Mouse (Mus musculus): ENCODE measurements at regions not wholly inside any gene's neighbourhood (a gene's known extent, or its start where the extent isn't known, plus 50 kb on each side); places are given as distances from the start of the nearest gene placed in this dataset.

- Histone ChIP-seq H3K27me3 (ENCODE audit: control insufficient read depth, insufficient read depth, low read length) (no peaks in the 10 kb centered on the region), H3K4me3 (ENCODE audit: insufficient read depth, low read depth, low read length) (no peak overlapping the region), H3K4me1 (ENCODE audit: control insufficient read depth, insufficient read depth, low read length) (no peaks in the 10 kb centered on the region), H3K79me2 (ENCODE audit: control insufficient read depth, insufficient read depth, low read length) (no peaks in the 10 kb centered on the region), H3K27ac (replicated peaks; ENCODE audit: insufficient read depth, low read depth, low read length) (no peak overlapping the region), H3K36me3 (ENCODE audit: control insufficient read depth, insufficient read depth, low read length) (no peaks in the 10 kb centered on the region), H3K9ac (ENCODE audit: low read depth, low read length) (no peak overlapping the region)
- TF ChIP-seq CTCF (IDR thresholded peaks at IDR 0.05; ENCODE audit: low read depth, low read length): no peak
- no peak for TF ChIP-seq POLR2A (IDR thresholded peaks at IDR 0.05; ENCODE audit: extremely low read depth, insufficient read depth, low read length)
- DNase-seq (ENCODE audit: extremely low read depth, low read depth, low spot score): no peak
- WGBS: 53% methylated on average over 2 of the region's 2 CpGs
Observed at GRCm38 (mm10) chr10:34731249-34731648, 248.1 kb downstream of the Frk start.

- no peak for DNase-seq (ENCODE audit: extremely low read depth, low read depth, low spot score)
- Histone ChIP-seq H3K4me1 (ENCODE audit: control insufficient read depth, insufficient read depth, low read length) (no peaks in the 10 kb centered on the region), H3K27ac (replicated peaks; ENCODE audit: insufficient read depth, low read depth, low read length) (no peak overlapping the region), H3K9ac (ENCODE audit: low read depth, low read length) (no peak overlapping the region), H3K79me2 (ENCODE audit: control insufficient read depth, insufficient read depth, low read length) (no peaks in the 10 kb centered on the region), H3K4me3 (ENCODE audit: insufficient read depth, low read depth, low read length) (no peak overlapping the region), H3K27me3 (ENCODE audit: control insufficient read depth, insufficient read depth, low read length) (no peaks in the 10 kb centered on the region), H3K36me3 (ENCODE audit: control insufficient read depth, insufficient read depth, low read length) (no peaks in the 10 kb centered on the region)
- TF ChIP-seq CTCF (IDR thresholded peaks at IDR 0.05; ENCODE audit: low read depth, low read length) (no peak), POLR2A (IDR thresholded peaks at IDR 0.05; ENCODE audit: extremely low read depth, insufficient read depth, low read length) (no peak)
Observed at GRCm38 (mm10) chr10:34762426-34762825, 279.2 kb downstream of the Frk start.

- Histone ChIP-seq H3K79me2 (ENCODE audit: control insufficient read depth, insufficient read depth, low read length) (no peaks in the 10 kb centered on the region), H3K27ac (replicated peaks; ENCODE audit: insufficient read depth, low read depth, low read length) (no peak overlapping the region), H3K9ac (ENCODE audit: low read depth, low read length) (no peak overlapping the region), H3K36me3 (ENCODE audit: control insufficient read depth, insufficient read depth, low read length) (no peaks in the 10 kb centered on the region), H3K4me1 (ENCODE audit: control insufficient read depth, insufficient read depth, low read length) (no peaks in the 10 kb centered on the region), H3K27me3 (ENCODE audit: control insufficient read depth, insufficient read depth, low read length) (no peaks in the 10 kb centered on the region), H3K4me3 (ENCODE audit: insufficient read depth, low read depth, low read length) (no peak overlapping the region)
- TF ChIP-seq CTCF (IDR thresholded peaks at IDR 0.05; ENCODE audit: low read depth, low read length) (no peak), POLR2A (IDR thresholded peaks at IDR 0.05; ENCODE audit: extremely low read depth, insufficient read depth, low read length) (no peak)
- 55% methylated on average over 2 of the region's 2 CpGs for WGBS
- no peak for DNase-seq (ENCODE audit: extremely low read depth, low read depth, low spot score)
Observed at GRCm38 (mm10) chr10:34792099-34792498, 308.9 kb downstream of the Frk start.

GRCm38 (mm10) chr10:34811131-34811530, 327.9 kb downstream of the Frk start:
- Histone ChIP-seq H3K4me3 (ENCODE audit: insufficient read depth, low read depth, low read length) (no peak overlapping the region), H3K27ac (replicated peaks; ENCODE audit: insufficient read depth, low read depth, low read length) (no peak overlapping the region), H3K79me2 (ENCODE audit: control insufficient read depth, insufficient read depth, low read length) (no peaks in the 10 kb centered on the region), H3K36me3 (ENCODE audit: control insufficient read depth, insufficient read depth, low read length) (no peaks in the 10 kb centered on the region), H3K27me3 (ENCODE audit: control insufficient read depth, insufficient read depth, low read length) (no peaks in the 10 kb centered on the region), H3K4me1 (ENCODE audit: control insufficient read depth, insufficient read depth, low read length) (no peaks in the 10 kb centered on the region), H3K9ac (ENCODE audit: low read depth, low read length) (no peak overlapping the region)
- no peak for TF ChIP-seq POLR2A (IDR thresholded peaks at IDR 0.05; ENCODE audit: extremely low read depth, insufficient read depth, low read length)
- no peak for TF ChIP-seq CTCF (IDR thresholded peaks at IDR 0.05; ENCODE audit: low read depth, low read length)
- 67% methylated on average over 3 of the region's 3 CpGs for WGBS
- no peak for DNase-seq (ENCODE audit: extremely low read depth, low read depth, low spot score)

GRCm38 (mm10) chr10:34824121-34824520, 340.9 kb downstream of the Frk start:
- H3K79me2 ChIP-seq (ENCODE audit: control insufficient read depth, insufficient read depth, low read length): no peaks in the 10 kb centered on the region
- no peaks in the 10 kb centered on the region for H3K4me1 ChIP-seq (ENCODE audit: control insufficient read depth, insufficient read depth, low read length)
- no peaks in the 10 kb centered on the region for H3K36me3 ChIP-seq (ENCODE audit: control insufficient read depth, insufficient read depth, low read length)
- H3K4me3 ChIP-seq (ENCODE audit: insufficient read depth, low read depth, low read length): no peak overlapping the region
- no peak overlapping the region for H3K9ac ChIP-seq (ENCODE audit: low read depth, low read length)
- DNase-seq (ENCODE audit: extremely low read depth, low read depth, low spot score): no peak
- H3K27ac ChIP-seq (replicated peaks; ENCODE audit: insufficient read depth, low read depth, low read length): no peak overlapping the region
- TF ChIP-seq CTCF (IDR thresholded peaks at IDR 0.05; ENCODE audit: low read depth, low read length) (no peak), POLR2A (IDR thresholded peaks at IDR 0.05; ENCODE audit: extremely low read depth, insufficient read depth, low read length) (no peak)
- no peaks in the 10 kb centered on the region for H3K27me3 ChIP-seq (ENCODE audit: control insufficient read depth, insufficient read depth, low read length)

GRCm38 (mm10) chr10:34842015-34842504, 358.9 kb downstream of the Frk start:
- WGBS: 72% methylated on average over 3 of the region's 3 CpGs
- DNase-seq (ENCODE audit: extremely low read depth, low read depth, low spot score): no peak
- Histone ChIP-seq H3K4me3 (ENCODE audit: insufficient read depth, low read depth, low read length) (no peak overlapping the region), H3K36me3 (ENCODE audit: control insufficient read depth, insufficient read depth, low read length) (no peaks in the 10 kb centered on the region), H3K27me3 (ENCODE audit: control insufficient read depth, insufficient read depth, low read length) (no peaks in the 10 kb centered on the region), H3K27ac (replicated peaks; ENCODE audit: insufficient read depth, low read depth, low read length) (no peak overlapping the region), H3K9ac (ENCODE audit: low read depth, low read length) (no peak overlapping the region), H3K79me2 (ENCODE audit: control insufficient read depth, insufficient read depth, low read length) (no peaks in the 10 kb centered on the region), H3K4me1 (ENCODE audit: control insufficient read depth, insufficient read depth, low read length) (no peaks in the 10 kb centered on the region)
- TF ChIP-seq POLR2A (IDR thresholded peaks at IDR 0.05; ENCODE audit: extremely low read depth, insufficient read depth, low read length) (no peak), CTCF (IDR thresholded peaks at IDR 0.05; ENCODE audit: low read depth, low read length) (no peak)
